Mouse (Mus musculus) hindbrain, embryonic 12.5 days (tissue): Measurements from ENCODE around the gene Lpcat2. TPM values are rescaled to one million over a fixed set of nuclear protein-coding genes. Genes with fewer than 3 reads are reported as not detected.

Experiments used
- ATAC-seq: fragments of 200-750 bp; cut with Nextera tagmentation; 2 replicates; pipeline ENCODE4 v1.8.0; 2017; ENCODE audit warnings: moderate TSS enrichment; ENCODE audit not compliant: low FRiP score
- H3K27ac ChIP-seq: fragments of 300-500 bp; sonication (generic); 2 replicates; pipeline ENCODE4 v1.5.1; 2016; ENCODE audit warnings: mild to moderate bottlenecking
- H3K27me3 ChIP-seq: fragments of 300-500 bp; sonication (generic); 2 replicates; pipeline ENCODE4 v1.6.1; 2016; ENCODE audit warnings: mild to moderate bottlenecking
- H3K36me3 ChIP-seq: fragments of 300-500 bp; sonication (generic); 2 replicates; pipeline ENCODE4 v1.6.1; 2016; ENCODE audit warnings: mild to moderate bottlenecking
- H3K4me1 ChIP-seq: fragments of 300-500 bp; sonication (generic); 2 replicates; pipeline ENCODE4 v1.6.1; 2016
- H3K4me2 ChIP-seq: fragments of 300-500 bp; sonication (generic); replicated peaks from 2 replicates; pipeline ENCODE4 v1.6.1; 2016; ENCODE audit warnings: mild to moderate bottlenecking
- H3K4me3 ChIP-seq: fragments of 300-500 bp; sonication (generic); 2 replicates; pipeline ENCODE4 v1.5.1; 2016; ENCODE audit warnings: mild to moderate bottlenecking
- H3K9ac ChIP-seq: fragments of 300-500 bp; sonication (generic); 2 replicates; pipeline ENCODE4 v1.6.1; 2016; ENCODE audit warnings: mild to moderate bottlenecking, moderate library complexity
- H3K9me3 ChIP-seq: fragments of 300-500 bp; sonication (generic); replicated peaks from 2 replicates; pipeline ENCODE4 v1.6.1; 2016; ENCODE audit warnings: mild to moderate bottlenecking
- WGBS: fragments of 180-500 bp; shearing (Covaris S2); methylation state at CpG from one replicate; pipeline ENCODE4 v1.1.7; 2016; 5-methylcytosine and 5-hydroxymethylcytosine counted together
- microRNA-seq: library from miRNA; unstranded; fragments of <30 nt; microRNA quantifications from one replicate; pipeline ENCODE4, GENCODE M21; 2017
- polyA plus RNA-seq: library from polyadenylated mRNA; unstranded; fragments of >200 nt; fragmentation: Nextera tagmentation; extraction: Ambion mirVana; gene quantifications from 2 replicates; pipeline ENCODE4 v1.2.1, GENCODE M21; 2016

Lpcat2 gene
- polyA plus RNA-seq, 1 experiment from 2014 or later: 9.2 TPM

GRCm38 (mm10) chr8:92950639-92951371, 95.7 kb downstream of the Lpcat2 start:
- Histone ChIP-seq H3K4me1 (no peaks in the 10 kb centered on the region), H3K27me3 (no peaks in the 10 kb centered on the region), H3K4me3 (no peak overlapping the region), H3K9ac (no peak overlapping the region), H3K27ac (no peak overlapping the region), H3K9me3 (no peaks in the 10 kb centered on the region), H3K4me2 (no peak overlapping the region), H3K36me3 (no peaks in the 10 kb centered on the region)
- WGBS: 77% methylated on average over 12 of the region's 12 CpGs
- ATAC-seq: no peak

- 86% methylated on average over 5 of the region's 5 CpGs for WGBS
- Histone ChIP-seq H3K4me1 (no peaks in the 10 kb centered on the region), H3K4me3 (no peak overlapping the region), H3K27ac (no peak overlapping the region), H3K9me3 (no peaks in the 10 kb centered on the region), H3K27me3 (peaks cover 13% of the 10 kb centered on the region; the same call in 1 of the 2 replicates), H3K4me2 (no peak overlapping the region), H3K36me3 (no peaks in the 10 kb centered on the region), H3K9ac (no peak overlapping the region)
- ATAC-seq: no peak
Observed at GRCm38 (mm10) chr8:92954044-92954443, 98.9 kb downstream of the Lpcat2 start.

DNA sequence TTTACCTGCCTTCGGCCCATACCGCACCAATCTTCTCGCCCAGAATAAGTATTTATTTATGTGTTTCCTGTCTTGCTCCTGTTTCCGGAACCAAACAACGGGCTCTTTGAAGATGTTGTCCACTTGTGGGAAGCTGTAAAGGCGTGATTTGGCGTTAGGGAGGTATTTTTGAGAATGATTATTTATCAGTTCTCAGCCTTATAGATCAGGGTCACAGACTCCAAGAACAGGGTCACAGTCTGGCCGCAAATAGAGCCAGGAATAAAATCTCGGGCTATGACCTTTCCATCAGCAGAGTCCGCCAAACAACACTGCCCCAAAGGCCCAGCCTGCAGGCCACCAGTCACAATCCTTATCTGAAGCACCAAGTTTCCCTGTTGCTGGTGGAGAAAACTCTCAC, 104.6 kb downstream of the Lpcat2 start, which contains the start of gene Slc6a2:
Gene Slc6a2, plus strand, starts transcription at position 301 of the 400 bp plus-strand sequence.
- peak within 1 kb of the TSS; percentile 85 for H3K4me2 ChIP-seq
- no peaks in the 10 kb centered on the region for H3K9me3 ChIP-seq
- no peaks in the 10 kb centered on the region for H3K36me3 ChIP-seq
- ATAC-seq: no peak
- peaks cover 58% of the 10 kb centered on the region for H3K27me3 ChIP-seq
- peaks cover 12% of the 10 kb centered on the region for H3K4me1 ChIP-seq
- no peak within 1 kb of the TSS for H3K27ac ChIP-seq
- WGBS: 72% methylated on average over 10 of the region's 10 CpGs
- H3K4me3 ChIP-seq: peak within 1 kb of the TSS; percentile 43
- H3K9ac ChIP-seq: peak within 1 kb of the TSS; percentile 52

DNA sequence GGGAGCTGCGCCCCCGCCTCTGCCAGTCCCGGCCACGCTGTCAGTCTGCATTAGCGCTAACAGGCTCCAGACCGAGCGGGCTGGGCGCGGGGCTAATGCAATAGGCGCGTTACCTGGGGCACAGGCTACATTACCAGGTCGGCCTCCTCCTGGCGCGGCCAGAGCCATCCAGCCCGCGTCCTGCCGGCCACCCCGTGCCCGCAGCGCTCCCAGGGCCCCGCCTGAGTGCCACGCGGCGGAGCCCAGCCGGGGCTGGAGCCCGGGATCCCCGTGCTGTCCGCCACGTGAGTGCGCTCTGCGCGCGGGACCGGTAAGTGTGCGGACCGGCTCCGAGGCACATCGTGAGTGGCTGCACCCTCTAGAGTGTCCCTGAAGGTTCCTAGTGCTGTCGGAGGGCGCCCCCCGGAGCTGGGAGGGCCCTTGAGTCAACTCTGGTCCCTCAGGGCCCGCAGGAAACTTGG, 105.3 kb downstream of the Lpcat2 start:
- Histone ChIP-seq H3K4me1 (peaks cover 12% of the 10 kb centered on the region), H3K4me3 (peak overlapping the region; percentile 43), H3K9ac (peak overlapping the region; percentile 52), H3K36me3 (no peaks in the 10 kb centered on the region), H3K27me3 (peaks cover 58% of the 10 kb centered on the region), H3K9me3 (no peaks in the 10 kb centered on the region), H3K27ac (no peak overlapping the region), H3K4me2 (peak overlapping the region; percentile 85)
- peak; percentile 38; the same call in 1 of the 2 replicates for ATAC-seq
- 1% methylated on average over 42 of the region's 42 CpGs for WGBS

DNA sequence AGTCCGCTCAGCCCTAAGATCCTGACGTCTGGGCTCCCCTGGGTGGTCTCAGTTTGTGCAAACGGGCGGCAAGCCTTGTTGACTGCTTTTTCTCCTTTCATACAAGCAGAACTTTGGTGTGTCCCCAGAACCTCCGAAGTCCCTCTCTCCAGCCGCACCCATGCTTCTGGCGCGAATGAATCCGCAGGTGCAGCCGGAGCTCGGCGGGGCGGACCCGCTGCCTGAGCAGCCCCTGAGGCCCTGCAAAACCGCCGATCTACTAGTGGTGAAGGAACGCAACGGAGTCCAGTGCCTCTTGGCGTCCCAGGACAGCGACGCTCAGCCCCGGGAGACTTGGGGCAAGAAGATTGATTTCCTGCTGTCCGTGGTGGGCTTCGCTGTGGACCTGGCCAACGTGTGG, 105.9 kb downstream of the Lpcat2 start:
- peak; percentile 4; the same call in 1 of the 2 replicates for ATAC-seq

GRCm38 (mm10) chr8:92964556-92964955, 109.4 kb downstream of the Lpcat2 start:
- Histone ChIP-seq H3K9ac (no peak overlapping the region), H3K9me3 (no peaks in the 10 kb centered on the region)
- 68% methylated on average over 2 of the region's 2 CpGs for whole genome bisulfite sequencing

More for the DNA sequence above, 105.9 kb downstream of the Lpcat2 start:
- WGBS: 3% methylated on average over 25 of the region's 25 CpGs
- Histone ChIP-seq H3K36me3 (no peaks in the 10 kb centered on the region), H3K4me2 (peak overlapping the region; percentile 85), H3K9ac (no peak overlapping the region), H3K4me3 (peak overlapping the region; percentile 43), H3K27ac (no peak overlapping the region), H3K9me3 (no peaks in the 10 kb centered on the region), H3K27me3 (peaks cover 58% of the 10 kb centered on the region), H3K4me1 (peaks cover 12% of the 10 kb centered on the region)

More at GRCm38 (mm10) chr8:92964556-92964955, 109.4 kb downstream of the Lpcat2 start:
- H3K27ac ChIP-seq: no peak overlapping the region
- ATAC-seq: no peak
- H3K27me3 ChIP-seq: peaks cover 40% of the 10 kb centered on the region
- H3K36me3 ChIP-seq: no peaks in the 10 kb centered on the region
- no peak overlapping the region for H3K4me3 ChIP-seq
- no peak overlapping the region for H3K4me2 ChIP-seq
- H3K4me1 ChIP-seq: peaks cover 12% of the 10 kb centered on the region

Small RNAs within 50 kb of the gene (microRNA-seq; reads per million reads assigned to microRNA genes)
- gene Gm22151: not detected

Other genes starting within 250 kb of the Lpcat2 start
- 2.0 and 3.2 TPM in 2 replicates for gene Irx6, start 181.1 kb upstream of the Lpcat2 start, polyA plus RNA-seq
- 107 and 111 TPM in 2 replicates for gene Mmp2, start 28.0 kb upstream of the Lpcat2 start, polyA plus RNA-seq
- gene Capns2, start 46.1 kb downstream of the Lpcat2 start, polyA plus RNA-seq: 0.36 and 0.47 TPM in 2 replicates
- gene Slc6a2, start 104.7 kb downstream of the Lpcat2 start, polyA plus RNA-seq: 1.8 and 2.0 TPM in 2 replicates
- gene Ces1a, start 192.9 kb downstream of the Lpcat2 start, polyA plus RNA-seq: not detected in 2 replicates
- gene Ces1b, start 224.7 kb downstream of the Lpcat2 start, polyA plus RNA-seq: not detected in 2 replicates